Mouse (Mus musculus) gastrocnemius, postnatal 10 days (tissue): ENCODE results near the gene Nipsnap3a. TPM values are rescaled to one million over a fixed set of nuclear protein-coding genes. Genes with fewer than 3 reads are reported as not detected.

Source experiments
- total RNA-seq, 2 experiments: library from RNA; stranded (reverse); gene quantifications; 2 replicates each; pipeline ENCODE4 v1.2.3; 2021

Nipsnap3a gene
- total RNA-seq, 2 experiments from 2014 or later = not detected

Other genes starting within 250 kb of the Nipsnap3a start
- gene Olfr275, start 174.7 kb upstream of the Nipsnap3a start, total RNA-seq = not detected
- gene Olfr273, start 130.0 kb upstream of the Nipsnap3a start, total RNA-seq = not detected
- gene Olfr272, start 70.1 kb upstream of the Nipsnap3a start, total RNA-seq = not detected
- not detected for gene Olfr270, start 24.7 kb upstream of the Nipsnap3a start, total RNA-seq
- 10 to 100 TPM in 1 of 2 experiments, 1 to 10 TPM in 1; 9.6 to 11.6 TPM for gene Nipsnap3b, start 22.6 kb downstream of the Nipsnap3a start, total RNA-seq
- gene Abca1, start 170.6 kb downstream of the Nipsnap3a start, total RNA-seq = 10 to 100 TPM; 13.8 to 18.3 TPM